Mouse (Mus musculus): ENCODE results near the gene Mtnr1b.

- TF ChIP-seq CTCF (conservative IDR thresholded peaks at IDR 0.05; ENCODE audit: low read length) (no peak), NANOG (IDR thresholded peaks at IDR 0.05; ENCODE audit: borderline replicate concordance, low read length) (no peak)
These were observed 45.1 kb upstream of the Mtnr1b start for GRCm38 (mm10) chr9:15919373-15920005.

All from E14TG2a.4 (cell line).